Mouse (Mus musculus) heart, embryonic 16.5 days (tissue): ENCODE measurements around the gene Mfrp. TPM values are rescaled to one million over a fixed set of nuclear protein-coding genes. Genes with fewer than 3 reads are reported as not detected.

Source experiments
- ATAC-seq: fragments of 200-750 bp; cut with Nextera tagmentation; replicated peaks from 2 replicates; pipeline ENCODE4 v1.8.0; 2017; ENCODE audit warnings: moderate number of reproducible peaks; ENCODE audit not compliant: insufficient read depth, low FRiP score; ENCODE audit errors: extremely low read depth
- H3K27ac ChIP-seq: fragments of 300-500 bp; sonication (generic); 2 replicates; pipeline ENCODE4 v1.5.1; 2014; ENCODE audit warnings: mild to moderate bottlenecking, low read length, control low read depth, moderate library complexity
- H3K27me3 ChIP-seq: fragments of 300-500 bp; sonication (generic); 2 replicates; pipeline ENCODE4 v1.6.1; 2014; ENCODE audit warnings: low read length, mixed read lengths; ENCODE audit not compliant: control insufficient read depth, insufficient read depth
- H3K36me3 ChIP-seq: fragments of 300-500 bp; sonication (generic); 2 replicates; pipeline ENCODE4 v1.6.1; 2014; ENCODE audit not compliant: control insufficient read depth, insufficient read depth
- H3K4me1 ChIP-seq: fragments of 300-500 bp; sonication (generic); 2 replicates; pipeline ENCODE4 v1.6.1; 2014; ENCODE audit warnings: low read length, mixed read lengths; ENCODE audit not compliant: control insufficient read depth, insufficient read depth
- H3K4me2 ChIP-seq: fragments of 300-500 bp; sonication (generic); 2 replicates; pipeline ENCODE4 v1.6.1; 2014; ENCODE audit warnings: low read depth, mild to moderate bottlenecking, control low read depth, low read length
- H3K4me3 ChIP-seq: fragments of 300-500 bp; sonication (generic); 2 replicates; pipeline ENCODE4 v1.5.1; 2014; ENCODE audit warnings: mild to moderate bottlenecking, control low read depth, low read length
- H3K9ac ChIP-seq: fragments of 300-500 bp; sonication (generic); 2 replicates; pipeline ENCODE4 v1.6.1; 2014; ENCODE audit warnings: low read length, control low read depth
- H3K9me3 ChIP-seq: fragments of 300-500 bp; sonication (generic); replicated peaks from 2 replicates; pipeline ENCODE4 v1.6.1; 2016; ENCODE audit warnings: low read length; ENCODE audit not compliant: control insufficient read depth
- WGBS: fragments of 180-500 bp; shearing (Covaris S2); extraction: QIAGEN DNeasy Blood & Tissue Kit; methylation state at CpG from one replicate; pipeline ENCODE4 v1.1.7; 2014; 5-methylcytosine and 5-hydroxymethylcytosine counted together
- polyA plus RNA-seq: library from polyadenylated mRNA; unstranded; fragments of >200 nt; fragmentation: Nextera tagmentation; extraction: Ambion mirVana; gene quantifications from 2 replicates; pipeline ENCODE4 v1.2.1, GENCODE M21; 2015

The Mfrp gene
- polyA plus RNA-seq, 1 experiment from 2014 or later = not detected

- Histone ChIP-seq H3K36me3 (peaks cover 43% of the 10 kb centered on the region), H3K4me2 (no peak overlapping the region), H3K27ac (no peak overlapping the region), H3K9ac (no peak overlapping the region; the same call in 1 of the 2 replicates), H3K27me3 (no peaks in the 10 kb centered on the region), H3K4me1 (peaks cover 40% of the 10 kb centered on the region), H3K9me3 (no peaks in the 10 kb centered on the region), H3K4me3 (no peak overlapping the region)
- no peak for ATAC-seq
- 53% methylated on average over 4 of the region's 4 CpGs for WGBS
Observed at GRCm38 (mm10) chr9:44137846-44138245, 36.3 kb downstream of the Mfrp start.

GRCm38 (mm10) chr9:44141951-44142350, 40.4 kb downstream of the Mfrp start:
- Histone ChIP-seq H3K27ac (no peak overlapping the region), H3K36me3 (peaks cover 45% of the 10 kb centered on the region), H3K9me3 (no peaks in the 10 kb centered on the region), H3K4me3 (no peak overlapping the region), H3K27me3 (no peaks in the 10 kb centered on the region), H3K4me1 (peaks cover 20% of the 10 kb centered on the region), H3K4me2 (no peak overlapping the region), H3K9ac (no peak overlapping the region)
- WGBS = 52% methylated on average over 5 of the region's 5 CpGs
- no peak for ATAC-seq

GRCm38 (mm10) chr9:44143421-44143820, 41.9 kb downstream of the Mfrp start:
- ATAC-seq = no peak

GRCm38 (mm10) chr9:44144023-44144717, 42.6 kb downstream of the Mfrp start:
- Histone ChIP-seq H3K36me3 (peaks cover 27% of the 10 kb centered on the region), H3K4me1 (peaks cover 20% of the 10 kb centered on the region), H3K4me2 (no peak overlapping the region), H3K9ac (0 out of 2 replicates have a peak overlapping the region, but pooled peaks have one; percentile 29), H3K4me3 (no peak overlapping the region), H3K27ac (peak overlapping the region; percentile 55; the same call in 1 of the 2 replicates), H3K27me3 (no peaks in the 10 kb centered on the region), H3K9me3 (no peaks in the 10 kb centered on the region)
- ATAC-seq = 0 out of 2 replicates have a peak, but pooled peaks have one; percentile 57
- WGBS = 33% methylated on average over 6 of the region's 8 CpGs

More at GRCm38 (mm10) chr9:44143421-44143820, 41.9 kb downstream of the Mfrp start:
- H3K9me3 ChIP-seq = no peaks in the 10 kb centered on the region
- peaks cover 32% of the 10 kb centered on the region for H3K36me3 ChIP-seq
- no peaks in the 10 kb centered on the region for H3K27me3 ChIP-seq
- 72% methylated on average over 5 of the region's 5 CpGs for WGBS
- H3K9ac ChIP-seq = peak overlapping the region; percentile 29; the same call in 1 of the 2 replicates
- peak overlapping the region; percentile 48 for H3K27ac ChIP-seq
- H3K4me2 ChIP-seq = no peak overlapping the region
- no peak overlapping the region for H3K4me3 ChIP-seq
- peaks cover 25% of the 10 kb centered on the region for H3K4me1 ChIP-seq

- Histone ChIP-seq H3K27me3 (no peaks in the 10 kb centered on the region), H3K4me1 (peaks cover 18% of the 10 kb centered on the region), H3K4me3 (no peak overlapping the region), H3K36me3 (peaks cover 24% of the 10 kb centered on the region), H3K9me3 (no peaks in the 10 kb centered on the region), H3K27ac (no peak overlapping the region), H3K4me2 (no peak overlapping the region), H3K9ac (no peak overlapping the region)
- ATAC-seq = no peak
Observed at GRCm38 (mm10) chr9:44144718-44145060, 43.2 kb downstream of the Mfrp start.

- Histone ChIP-seq H3K9ac (no peak overlapping the region), H3K9me3 (no peaks in the 10 kb centered on the region), H3K36me3 (peaks cover 12% of the 10 kb centered on the region), H3K4me1 (peaks cover 13% of the 10 kb centered on the region), H3K27ac (no peak overlapping the region), H3K4me3 (no peak overlapping the region), H3K27me3 (no peaks in the 10 kb centered on the region), H3K4me2 (no peak overlapping the region)
- WGBS = 38% methylated on average over 3 of the region's 3 CpGs
- ATAC-seq = peak; percentile 40; the same call in 1 of the 2 replicates
Observed at GRCm38 (mm10) chr9:44147290-44147689, 45.8 kb downstream of the Mfrp start.

Other genes starting within 250 kb of the Mfrp start
- 8.7 and 21.5 TPM in 2 replicates for gene Thy1, start 58.3 kb upstream of the Mfrp start, polyA plus RNA-seq
- 77.5 and 89.6 TPM in 2 replicates for gene Usp2, start 34.7 kb upstream of the Mfrp start, polyA plus RNA-seq
- gene C1qtnf5, start 5.5 kb downstream of the Mfrp start, polyA plus RNA-seq = 3.5 and 4.2 TPM in 2 replicates
- gene Gm49380, start 11.8 kb downstream of the Mfrp start, polyA plus RNA-seq = 0.07 and 0.20 TPM in 2 replicates
- 31.7 and 36.6 TPM in 2 replicates for gene Rnf26, start 11.8 kb downstream of the Mfrp start, polyA plus RNA-seq
- 104 and 111 TPM in 2 replicates for gene Mcam, start 32.7 kb downstream of the Mfrp start, polyA plus RNA-seq
- 12.6 and 13.0 TPM in 2 replicates for gene Cbl, start 132.3 kb downstream of the Mfrp start, polyA plus RNA-seq
- 0.88 and 2.5 TPM in 2 replicates for gene Ccdc153, start 138.9 kb downstream of the Mfrp start, polyA plus RNA-seq
- 0.06 and 0.07 TPM in 2 replicates for gene Pdzd3, start 149.7 kb downstream of the Mfrp start, polyA plus RNA-seq
- 7.3 and 7.9 TPM in 2 replicates for gene Nlrx1, start 166.9 kb downstream of the Mfrp start, polyA plus RNA-seq
- gene Abcg4, start 186.9 kb downstream of the Mfrp start, polyA plus RNA-seq = 1.9 and 2.5 TPM in 2 replicates
- 15.8 and 18.7 TPM in 2 replicates for gene Hinfp, start 203.9 kb downstream of the Mfrp start, polyA plus RNA-seq
- 8.2 and 8.6 TPM in 2 replicates for gene C2cd2l, start 218.6 kb downstream of the Mfrp start, polyA plus RNA-seq
- gene Dpagt1, start 224.3 kb downstream of the Mfrp start, polyA plus RNA-seq = 28.5 and 33.7 TPM in 2 replicates
- gene H2afx, start 233.0 kb downstream of the Mfrp start, polyA plus RNA-seq = 179 and 186 TPM in 2 replicates
- 97.2 and 102 TPM in 2 replicates for gene Hmbs, start 242.5 kb downstream of the Mfrp start, polyA plus RNA-seq